Mouse (Mus musculus): ENCODE measurements around the gene Hsd11b2. TPM values are rescaled to one million over a fixed set of nuclear protein-coding genes. Genes with fewer than 3 reads are reported as not detected.

The Hsd11b2 gene
- polyA plus RNA-seq, 1 experiment from 2014 or later, result 2.5 TPM

DNA sequence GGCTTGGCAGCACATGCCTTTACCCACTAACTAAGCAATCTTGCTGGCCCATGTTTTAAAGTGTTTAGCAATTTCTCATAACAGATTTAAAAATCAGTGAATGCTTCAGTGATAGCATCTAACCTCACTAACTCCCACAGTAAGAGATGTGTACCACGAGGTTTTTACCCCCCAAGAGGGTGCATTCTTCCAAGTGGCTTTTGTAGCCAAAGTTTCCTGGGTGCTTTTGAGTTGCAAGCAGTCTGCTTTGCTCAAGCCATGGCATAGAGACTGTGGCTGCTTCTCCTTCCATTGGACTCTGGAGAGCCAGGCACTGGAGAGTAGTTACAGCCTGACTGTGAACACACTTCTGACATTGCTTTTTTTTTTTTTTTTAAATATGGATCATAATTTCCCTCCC lies 29.3 kb upstream of the Hsd11b2 start:
- H3K4me1 ChIP-seq, result no peaks in the 10 kb centered on the region
- H3K36me3 ChIP-seq, result no peaks in the 10 kb centered on the region
- H3K27me3 ChIP-seq (replicated peaks), result no peaks in the 10 kb centered on the region
- 45% methylated on average over 1 of the region's 1 CpGs for WGBS
- no peak overlapping the region for H3K4me3 ChIP-seq (replicated peaks)
- H3K27ac ChIP-seq, result no peak overlapping the region
- no peak overlapping the region for H3K4me2 ChIP-seq
- H3K9ac ChIP-seq, result no peak overlapping the region
- ATAC-seq (ENCODE audit: insufficient read depth, low FRiP score, low read depth), result no peak
- no peaks in the 10 kb centered on the region for H3K9me3 ChIP-seq

- no peak overlapping the region for H3K4me3 ChIP-seq (replicated peaks)
- H3K27me3 ChIP-seq (replicated peaks), result no peaks in the 10 kb centered on the region
- no peak for ATAC-seq (ENCODE audit: insufficient read depth, low FRiP score, low read depth)
- WGBS, result 29% methylated on average over 3 of the region's 3 CpGs
- no peak overlapping the region for H3K4me2 ChIP-seq
- no peak overlapping the region for H3K27ac ChIP-seq
- H3K4me1 ChIP-seq, result 0 out of 2 replicates have a peak, but pooled peaks cover 11% of the 10 kb centered on the region
- H3K36me3 ChIP-seq, result no peaks in the 10 kb centered on the region
- no peak overlapping the region for H3K9ac ChIP-seq
- no peaks in the 10 kb centered on the region for H3K9me3 ChIP-seq
Measured at GRCm38 (mm10) chr8:105493495-105493894, 25.1 kb upstream of the Hsd11b2 start.

- 0 out of 2 replicates have a peak overlapping the region, but pooled peaks have one; percentile 11 for H3K4me2 ChIP-seq
- no peak overlapping the region for H3K4me3 ChIP-seq (replicated peaks)
- H3K9me3 ChIP-seq, result no peaks in the 10 kb centered on the region
- ATAC-seq (ENCODE audit: insufficient read depth, low FRiP score, low read depth), result no peak
- WGBS, result 71% methylated on average over 3 of the region's 3 CpGs
- no peak overlapping the region for H3K9ac ChIP-seq
- no peaks in the 10 kb centered on the region for H3K27me3 ChIP-seq (replicated peaks)
- H3K4me1 ChIP-seq, result 0 out of 2 replicates have a peak, but pooled peaks cover 11% of the 10 kb centered on the region
- peak overlapping the region; percentile 58 for H3K27ac ChIP-seq
- no peaks in the 10 kb centered on the region for H3K36me3 ChIP-seq
Measured at GRCm38 (mm10) chr8:105494566-105494965, 24.0 kb upstream of the Hsd11b2 start.

DNA sequence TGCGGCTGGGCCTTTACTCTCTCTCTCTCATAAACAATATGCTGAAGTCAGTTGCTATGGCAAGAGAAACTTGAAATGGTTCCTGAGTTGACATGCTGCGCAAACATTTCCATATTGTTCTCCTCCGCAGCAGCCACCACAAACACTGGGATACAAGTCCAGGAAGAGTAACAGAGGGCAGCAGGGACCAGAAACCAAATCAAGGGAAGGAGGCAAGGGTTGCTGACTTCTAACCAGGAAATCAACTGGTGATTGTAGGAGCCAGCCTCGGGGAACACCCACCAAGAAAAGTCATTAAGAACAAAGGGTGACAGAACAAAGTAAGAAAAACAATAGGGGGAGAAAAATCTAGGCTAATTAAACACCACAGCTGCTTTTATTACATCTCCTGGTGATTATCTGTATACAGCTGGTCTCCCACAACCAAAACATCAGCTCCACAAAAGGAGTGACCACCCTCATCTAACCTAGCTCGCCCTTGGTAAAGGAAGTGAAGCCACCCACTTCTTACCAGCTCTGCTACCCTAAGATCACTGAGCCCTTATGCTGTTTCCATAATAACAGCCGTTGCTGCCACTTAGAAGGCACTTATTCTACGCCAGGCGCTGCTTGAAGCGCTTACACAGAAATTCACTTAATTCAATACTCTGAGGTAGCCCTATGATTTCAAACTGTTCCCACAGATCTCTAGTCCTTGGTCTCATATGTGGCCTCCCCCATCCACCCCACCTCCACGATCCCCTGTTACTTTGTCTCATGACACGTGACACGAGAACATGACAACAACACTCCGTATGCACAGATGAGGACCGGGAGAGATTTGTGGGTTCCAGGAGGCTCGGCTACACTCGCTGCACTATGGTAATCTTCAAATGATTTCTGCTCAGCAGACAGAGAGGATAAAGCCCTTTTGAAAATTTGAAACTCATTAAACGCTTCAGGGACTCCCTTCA lies 22.9 kb upstream of the Hsd11b2 start:
- peak overlapping the region; percentile 72 for H3K9ac ChIP-seq
- no peak for ATAC-seq (ENCODE audit: insufficient read depth, low FRiP score, low read depth)
- H3K4me2 ChIP-seq, result peak overlapping the region; percentile 90
- 39% methylated on average over 17 of the region's 17 CpGs for WGBS
- H3K27ac ChIP-seq, result peak overlapping the region; percentile 80; the same call in 1 of the 2 replicates
- no peaks in the 10 kb centered on the region for H3K27me3 ChIP-seq (replicated peaks)
- H3K4me1 ChIP-seq, result 0 out of 2 replicates have a peak, but pooled peaks cover 11% of the 10 kb centered on the region
- peak overlapping the region; percentile 85 for H3K4me3 ChIP-seq (replicated peaks)
- H3K36me3 ChIP-seq, result no peaks in the 10 kb centered on the region
- no peaks in the 10 kb centered on the region for H3K9me3 ChIP-seq

DNA sequence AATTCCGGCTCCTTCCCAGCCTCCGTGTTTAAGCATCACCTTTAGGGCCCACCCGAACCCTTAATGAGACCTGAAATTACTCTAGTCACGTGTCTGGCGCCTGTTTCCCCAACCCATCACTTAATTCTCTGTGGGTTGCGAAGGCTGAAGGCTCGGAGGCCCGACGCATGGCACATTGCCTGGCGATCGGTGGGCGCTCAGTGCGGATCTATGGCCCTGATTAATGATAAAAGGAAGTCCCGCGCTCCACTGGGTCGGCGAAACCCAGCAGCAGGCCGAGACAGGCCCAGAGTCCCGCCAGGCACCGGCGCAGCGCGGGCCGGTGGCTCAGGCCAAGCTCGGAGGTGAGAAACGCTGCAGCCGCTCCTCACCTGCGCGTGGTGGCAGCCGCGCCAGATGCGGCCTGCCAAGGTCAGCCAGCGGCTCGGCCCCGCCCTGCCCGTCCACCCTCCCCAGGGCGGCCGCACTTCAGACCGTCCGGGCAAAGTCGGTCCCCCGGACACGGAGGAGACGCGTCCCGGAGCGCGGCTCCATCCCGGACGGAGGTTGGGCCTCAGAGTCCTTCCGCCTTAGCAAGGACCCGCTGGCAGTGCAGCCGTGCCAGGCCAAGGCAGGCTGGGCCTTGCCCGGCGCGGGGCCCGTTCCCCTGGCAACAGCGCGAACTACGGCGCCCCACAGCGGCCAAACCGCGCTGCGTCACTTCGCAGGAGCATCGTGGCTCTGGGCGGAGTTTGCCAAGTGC lies 21.9 kb upstream of the Hsd11b2 start, which contains the start of gene Zdhhc1:
Gene Zdhhc1 (minus strand): TSS at position 464 of the 742 bp plus-strand sequence.
- ATAC-seq (ENCODE audit: insufficient read depth, low FRiP score, low read depth), result peak; percentile 84
- Histone ChIP-seq H3K9me3 (no peaks in the 10 kb centered on the region), H3K4me1 (0 out of 2 replicates have a peak, but pooled peaks cover 11% of the 10 kb centered on the region), H3K9ac (peak within 1 kb of the TSS; percentile 72), H3K4me2 (peak within 1 kb of the TSS; percentile 90), H3K4me3 (replicated peaks) (peak within 1 kb of the TSS; percentile 85), H3K36me3 (no peaks in the 10 kb centered on the region), H3K27me3 (replicated peaks) (no peaks in the 10 kb centered on the region), H3K27ac (peak within 1 kb of the TSS; percentile 80)
- WGBS, result under 1% methylated on average over 68 of the region's 68 CpGs

GRCm38 (mm10) chr8:105499787-105500186 lies 18.8 kb upstream of the Hsd11b2 start:
- H3K27ac ChIP-seq, result no peak overlapping the region
- H3K9me3 ChIP-seq, result no peaks in the 10 kb centered on the region
- H3K27me3 ChIP-seq (replicated peaks), result no peaks in the 10 kb centered on the region
- H3K4me3 ChIP-seq (replicated peaks), result 0 out of 2 replicates have a peak overlapping the region, but pooled peaks have one; percentile 2
- ATAC-seq (ENCODE audit: insufficient read depth, low FRiP score, low read depth), result no peak
- H3K36me3 ChIP-seq, result no peaks in the 10 kb centered on the region
- H3K4me2 ChIP-seq, result no peak overlapping the region
- H3K4me1 ChIP-seq, result 0 out of 2 replicates have a peak, but pooled peaks cover 9% of the 10 kb centered on the region
- H3K9ac ChIP-seq, result no peak overlapping the region
- 61% methylated on average over 12 of the region's 12 CpGs for WGBS

DNA sequence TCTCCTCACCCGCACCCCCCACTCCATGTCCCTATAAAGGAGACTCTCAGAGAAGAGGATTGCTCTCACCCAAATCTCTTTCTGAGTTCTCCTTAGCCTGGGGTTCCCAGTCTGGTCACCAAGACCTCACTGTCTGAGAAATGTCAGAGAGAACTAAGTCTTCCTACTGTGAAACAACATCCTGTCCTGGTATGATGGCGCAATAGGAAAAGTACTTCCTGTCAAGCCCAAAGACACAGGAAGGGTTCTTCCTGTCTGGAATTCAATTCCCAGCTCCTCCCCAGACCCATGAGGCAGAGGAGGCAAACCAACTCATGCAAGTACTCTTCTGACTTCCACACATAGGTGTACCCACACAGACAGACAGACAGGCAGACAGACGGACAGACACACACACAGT lies 13.9 kb upstream of the Hsd11b2 start:
- ATAC-seq (ENCODE audit: insufficient read depth, low FRiP score, low read depth), result no peak
- Histone ChIP-seq H3K36me3 (no peaks in the 10 kb centered on the region), H3K4me1 (0 out of 2 replicates have a peak, but pooled peaks cover 2% of the 10 kb centered on the region), H3K4me2 (no peak overlapping the region), H3K4me3 (replicated peaks) (no peak overlapping the region), H3K9me3 (no peaks in the 10 kb centered on the region), H3K27ac (no peak overlapping the region), H3K27me3 (replicated peaks) (no peaks in the 10 kb centered on the region), H3K9ac (no peak overlapping the region)
- 77% methylated on average over 3 of the region's 3 CpGs for WGBS

DNA sequence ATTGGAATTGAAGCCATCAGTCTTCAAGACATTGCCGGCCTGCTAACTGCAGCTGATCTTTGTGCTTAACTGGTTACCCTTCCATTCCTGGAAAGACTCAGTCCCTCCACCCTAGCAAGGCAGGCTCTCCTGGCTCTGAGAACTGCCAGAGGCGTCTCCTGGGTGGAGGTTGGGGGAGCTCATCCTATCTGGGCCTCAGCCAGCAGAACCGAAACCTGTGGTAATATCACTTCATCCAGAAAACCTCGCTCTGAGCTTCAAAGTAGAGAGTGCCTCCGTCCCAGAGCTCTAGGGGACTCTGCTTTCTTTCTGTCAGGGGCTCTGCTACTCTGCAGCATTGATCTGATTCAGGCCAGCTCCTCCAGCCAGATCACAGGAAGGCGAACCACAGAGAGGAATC lies 11.6 kb upstream of the Hsd11b2 start:
- Histone ChIP-seq H3K27me3 (replicated peaks) (no peaks in the 10 kb centered on the region), H3K4me2 (no peak overlapping the region), H3K27ac (no peak overlapping the region), H3K4me3 (replicated peaks) (no peak overlapping the region), H3K9ac (no peak overlapping the region), H3K4me1 (0 out of 2 replicates have a peak, but pooled peaks cover 6% of the 10 kb centered on the region), H3K9me3 (no peaks in the 10 kb centered on the region), H3K36me3 (no peaks in the 10 kb centered on the region)
- WGBS, result 70% methylated on average over 6 of the region's 6 CpGs
- ATAC-seq (ENCODE audit: insufficient read depth, low FRiP score, low read depth), result no peak

GRCm38 (mm10) chr8:105508758-105509157 lies 9.8 kb upstream of the Hsd11b2 start:
- 49% methylated on average over 2 of the region's 2 CpGs for WGBS
- Histone ChIP-seq H3K9ac (no peak overlapping the region), H3K9me3 (no peaks in the 10 kb centered on the region), H3K36me3 (no peaks in the 10 kb centered on the region), H3K27me3 (replicated peaks) (no peaks in the 10 kb centered on the region), H3K4me1 (0 out of 2 replicates have a peak, but pooled peaks cover 6% of the 10 kb centered on the region), H3K27ac (no peak overlapping the region), H3K4me3 (replicated peaks) (no peak overlapping the region), H3K4me2 (no peak overlapping the region)
- ATAC-seq (ENCODE audit: insufficient read depth, low FRiP score, low read depth), result no peak

DNA sequence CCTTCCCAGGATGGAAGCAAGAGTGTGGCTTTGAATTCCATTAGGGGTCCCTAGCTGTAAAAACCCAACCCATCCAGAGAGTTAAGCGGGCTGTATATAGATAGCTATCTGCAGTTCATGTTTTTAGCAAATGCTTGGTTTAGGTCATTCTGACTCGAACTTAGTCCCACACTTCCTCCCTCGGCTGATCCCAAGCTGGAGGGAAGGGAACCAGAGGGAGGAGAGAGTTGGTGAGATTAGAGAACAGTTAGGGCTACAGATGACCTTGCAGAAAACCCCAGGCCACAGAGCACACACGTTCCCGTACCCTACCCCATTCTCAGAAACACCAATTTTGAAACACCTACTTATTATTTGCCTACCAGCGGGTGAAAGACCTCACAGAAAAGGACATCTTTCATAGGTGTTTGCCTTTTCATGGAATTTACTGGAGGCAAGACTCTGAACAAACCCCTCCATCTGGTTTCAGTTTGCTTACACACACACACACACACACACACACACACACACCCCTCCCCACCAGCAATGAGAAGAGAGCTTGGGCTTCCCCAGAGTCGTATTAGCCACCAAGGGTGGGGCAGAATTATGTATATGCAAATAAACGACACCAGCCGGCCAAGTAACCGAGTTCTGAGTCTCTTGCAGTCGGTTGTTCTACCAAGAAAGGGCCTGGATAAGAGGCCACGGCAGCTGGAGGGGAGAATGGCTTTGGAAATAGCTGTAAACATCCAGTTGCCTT lies 8.4 kb upstream of the Hsd11b2 start:
- ATAC-seq (ENCODE audit: insufficient read depth, low FRiP score, low read depth), result peak; percentile 78
- H3K4me3 ChIP-seq (replicated peaks), result no peak overlapping the region
- H3K36me3 ChIP-seq, result no peaks in the 10 kb centered on the region
- no peak overlapping the region for H3K4me2 ChIP-seq
- no peaks in the 10 kb centered on the region for H3K9me3 ChIP-seq
- peak overlapping the region; percentile 40; the same call in 1 of the 2 replicates for H3K27ac ChIP-seq
- H3K4me1 ChIP-seq, result 0 out of 2 replicates have a peak, but pooled peaks cover 6% of the 10 kb centered on the region
- 28% methylated on average over 12 of the region's 12 CpGs for WGBS
- H3K9ac ChIP-seq, result no peak overlapping the region
- H3K27me3 ChIP-seq (replicated peaks), result no peaks in the 10 kb centered on the region

DNA sequence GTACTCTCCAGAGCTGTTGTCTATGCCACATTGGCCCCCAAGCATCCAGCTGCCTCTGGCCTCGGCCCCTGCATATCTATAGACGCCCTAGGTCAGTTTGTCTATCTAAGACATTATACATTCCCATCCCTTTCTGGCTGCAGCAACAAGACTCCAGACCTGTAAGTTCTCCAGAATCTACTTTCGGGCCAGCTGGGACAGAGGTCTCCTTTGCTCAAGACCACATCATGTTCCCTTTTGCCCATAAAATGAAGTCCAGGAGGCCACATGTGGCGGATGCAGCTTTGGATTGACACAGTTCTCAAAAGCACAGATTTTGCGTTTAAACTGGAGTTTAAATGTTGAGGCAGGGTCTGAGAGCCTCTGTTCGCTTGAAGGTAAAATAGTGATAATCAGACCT lies 4.4 kb upstream of the Hsd11b2 start:
- 90% methylated on average over 6 of the region's 6 CpGs for WGBS
- no peaks in the 10 kb centered on the region for H3K9me3 ChIP-seq
- no peak overlapping the region for H3K27ac ChIP-seq
- no peak overlapping the region for H3K4me3 ChIP-seq (replicated peaks)
- no peak overlapping the region for H3K4me2 ChIP-seq
- no peak for ATAC-seq (ENCODE audit: insufficient read depth, low FRiP score, low read depth)
- H3K4me1 ChIP-seq, result peaks cover 26% of the 10 kb centered on the region
- peaks cover 4% of the 10 kb centered on the region; the same call in 1 of the 2 replicates for H3K27me3 ChIP-seq (replicated peaks)
- H3K9ac ChIP-seq, result no peak overlapping the region
- no peaks in the 10 kb centered on the region for H3K36me3 ChIP-seq

Data from stomach, embryonic 15.5 days (tissue).